Mouse (Mus musculus) adrenal gland, adult 2 months (tissue): ENCODE measurements at regions not wholly inside any gene's neighbourhood (a gene's known extent, or its start where the extent isn't known, plus 50 kb on each side); places are given as distances from the start of the nearest gene placed in this dataset.

Experiments
- DNase-seq: peaks from one replicate; pipeline ENCODE4 v3.0.0; 2021

GRCm38 (mm10) chr6:117422846-117423573, 254.7 kb downstream of the Cxcl12 start:
- no peak for DNase-seq

- DNase-seq: no peak
Measured at GRCm38 (mm10) chr6:117426363-117426762, 258.0 kb downstream of the Cxcl12 start.

GRCm38 (mm10) chr6:117427351-117428142, 259.2 kb downstream of the Cxcl12 start:
- DNase-seq: no peak

GRCm38 (mm10) chr6:117428441-117428840, 260.1 kb downstream of the Cxcl12 start:
- DNase-seq: no peak

- peak; percentile 26 for DNase-seq
Measured at GRCm38 (mm10) chr6:117430876-117431781, 262.8 kb downstream of the Cxcl12 start.

GRCm38 (mm10) chr6:117436851-117437250, 268.5 kb downstream of the Cxcl12 start:
- no peak for DNase-seq

GRCm38 (mm10) chr6:117437411-117438101, 269.2 kb downstream of the Cxcl12 start:
- DNase-seq: peak; percentile 8

DNA sequence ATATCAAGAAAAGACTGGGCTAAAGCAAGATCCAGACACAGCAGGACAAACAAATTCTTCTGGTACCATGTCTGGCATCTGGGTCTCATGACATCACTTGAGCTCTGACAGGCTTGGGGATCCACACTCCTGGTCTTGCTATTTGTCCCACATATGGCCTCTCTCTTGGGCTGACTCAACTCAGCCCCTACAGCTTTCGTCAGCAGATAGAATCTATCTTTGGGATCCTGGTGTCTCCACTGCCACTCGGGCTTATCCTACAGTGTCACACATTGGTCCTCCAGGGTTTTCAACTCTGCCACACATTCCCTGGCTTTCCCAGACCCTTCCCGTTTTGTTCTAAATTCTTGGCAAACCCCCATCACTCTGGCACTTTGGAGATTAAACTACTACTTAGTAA, 280.3 kb downstream of the Cxcl12 start:
- DNase-seq: no peak

- no peak for DNase-seq
Measured at GRCm38 (mm10) chr6:117451001-117451400, 282.7 kb downstream of the Cxcl12 start.

GRCm38 (mm10) chr6:117460193-117460592, 291.9 kb downstream of the Cxcl12 start:
- no peak for DNase-seq

- no peak for DNase-seq
Measured at GRCm38 (mm10) chr6:117465165-117465564, 296.8 kb downstream of the Cxcl12 start.

GRCm38 (mm10) chr6:117465606-117466174, 297.4 kb downstream of the Cxcl12 start:
- DNase-seq: no peak

DNA sequence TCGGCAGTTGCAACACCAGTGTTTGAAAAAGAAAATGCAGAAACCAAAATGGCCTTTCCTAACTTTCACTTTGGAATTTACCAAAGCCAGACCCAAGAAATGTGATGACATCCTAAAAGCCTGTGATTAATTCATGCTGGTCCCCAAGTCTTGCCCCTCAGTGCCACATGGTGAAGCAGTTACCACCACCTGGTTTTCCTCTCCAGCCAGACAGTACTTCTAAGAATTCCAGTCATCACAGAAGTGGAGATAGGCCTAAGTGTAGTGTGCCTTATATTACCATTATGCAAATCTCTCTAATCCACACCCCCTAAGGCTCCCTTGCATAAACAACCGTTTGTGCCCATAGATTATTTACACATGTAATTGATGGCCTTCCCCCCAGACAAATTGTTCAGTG, 311.0 kb downstream of the Cxcl12 start:
- DNase-seq: no peak

DNA sequence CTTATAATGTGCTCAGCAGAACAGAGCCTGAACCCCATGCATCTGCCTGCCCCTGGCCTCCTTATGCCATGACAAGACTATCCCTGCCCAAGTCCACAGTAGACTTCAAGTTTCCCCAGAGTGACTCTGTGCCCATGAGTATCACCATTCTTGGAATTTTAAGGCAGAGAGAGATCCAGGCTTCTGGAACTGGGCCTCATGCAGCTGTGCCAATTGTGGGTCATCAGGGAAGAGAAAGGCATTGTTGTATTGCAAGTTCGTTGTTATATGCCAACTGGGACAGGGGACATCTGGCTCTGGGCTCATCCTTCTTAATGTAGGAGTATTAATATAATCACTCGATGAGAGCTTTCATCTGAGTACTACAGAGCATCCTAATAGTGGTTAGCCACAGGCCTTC, 312.1 kb downstream of the Cxcl12 start:
- no peak for DNase-seq

DNA sequence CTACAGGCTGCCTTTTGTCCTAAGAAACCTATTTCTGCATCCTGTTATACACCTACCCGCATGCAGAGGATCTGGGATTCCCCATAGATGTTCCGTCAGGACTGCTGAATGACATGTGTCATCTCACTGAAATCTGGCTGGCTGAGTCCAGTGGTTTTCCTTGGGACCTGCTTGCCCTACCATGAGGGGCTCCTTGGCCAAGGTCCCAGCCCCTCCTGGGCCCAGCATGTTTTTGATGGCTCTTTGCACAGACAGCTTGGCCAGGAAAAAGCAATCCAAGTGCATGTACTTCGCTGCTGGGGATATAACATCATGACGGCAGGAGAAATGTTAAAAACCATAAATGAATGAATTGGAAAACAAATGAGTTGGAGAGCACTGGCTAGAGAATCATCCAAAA, 320.8 kb downstream of the Cxcl12 start:
- DNase-seq: no peak

GRCm38 (mm10) chr6:117489761-117490396, 321.5 kb downstream of the Cxcl12 start:
- DNase-seq: no peak

DNA sequence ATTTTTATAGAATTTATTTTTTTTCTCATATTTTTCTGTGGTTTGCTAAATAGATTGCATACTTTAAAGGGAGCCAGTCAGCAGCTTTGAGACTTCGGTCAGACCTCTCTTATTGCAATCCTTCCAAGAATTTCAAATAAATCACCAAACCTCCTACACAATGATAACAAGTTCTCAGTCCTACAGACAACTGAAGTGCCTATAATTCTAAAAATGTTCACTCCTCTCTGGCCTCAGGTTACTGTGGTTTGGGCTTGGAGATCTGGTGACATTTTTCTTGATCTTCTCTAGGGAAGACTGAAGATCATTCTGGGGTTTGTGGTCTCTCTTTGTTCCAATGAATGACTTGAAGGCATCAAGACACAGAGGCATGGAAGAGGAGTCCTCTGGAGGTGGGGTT, 326.6 kb downstream of the Cxcl12 start:
- no peak for DNase-seq

GRCm38 (mm10) chr6:117497337-117497736, 329.0 kb downstream of the Cxcl12 start:
- DNase-seq: peak; percentile 83

DNA sequence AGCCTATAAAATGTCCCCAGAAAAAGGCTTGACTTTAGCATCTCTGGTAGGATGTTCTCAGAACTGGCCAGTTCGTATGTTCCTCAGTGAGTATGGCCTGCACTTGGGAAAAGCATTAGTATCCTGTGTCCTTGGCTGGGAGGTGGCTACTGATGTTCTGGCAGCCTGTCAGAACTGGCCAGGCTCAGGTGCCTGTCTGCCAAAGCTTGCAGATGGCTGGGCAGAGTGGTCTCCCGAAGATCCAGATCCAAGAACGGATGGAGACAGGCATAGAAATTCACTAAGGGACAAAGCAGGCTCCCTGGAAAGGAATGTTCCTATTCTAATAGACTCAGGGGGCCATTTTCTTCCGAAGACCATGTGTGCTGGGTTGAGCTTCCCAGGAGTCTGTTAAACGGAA, 329.6 kb downstream of the Cxcl12 start:
- DNase-seq: no peak

DNA sequence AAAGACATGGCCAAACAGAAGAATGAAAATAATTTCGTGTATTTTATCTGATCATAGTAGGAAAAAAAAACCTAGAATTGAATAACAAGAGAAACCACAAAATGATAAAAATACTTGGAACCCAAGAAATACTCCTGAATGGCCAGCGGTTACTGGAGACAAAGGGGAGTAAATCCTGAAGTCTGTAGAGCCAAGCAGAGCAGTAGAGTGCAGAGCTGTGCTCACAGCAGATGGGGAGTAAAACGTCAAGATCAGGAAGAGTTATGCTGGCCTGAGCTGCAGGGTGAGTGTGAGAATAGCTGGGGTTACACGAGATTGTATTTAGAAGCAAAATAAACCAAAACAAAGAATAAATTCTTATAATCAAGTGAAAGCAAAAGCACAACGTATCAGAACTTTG, 334.0 kb downstream of the Cxcl12 start:
- no peak for DNase-seq

DNA sequence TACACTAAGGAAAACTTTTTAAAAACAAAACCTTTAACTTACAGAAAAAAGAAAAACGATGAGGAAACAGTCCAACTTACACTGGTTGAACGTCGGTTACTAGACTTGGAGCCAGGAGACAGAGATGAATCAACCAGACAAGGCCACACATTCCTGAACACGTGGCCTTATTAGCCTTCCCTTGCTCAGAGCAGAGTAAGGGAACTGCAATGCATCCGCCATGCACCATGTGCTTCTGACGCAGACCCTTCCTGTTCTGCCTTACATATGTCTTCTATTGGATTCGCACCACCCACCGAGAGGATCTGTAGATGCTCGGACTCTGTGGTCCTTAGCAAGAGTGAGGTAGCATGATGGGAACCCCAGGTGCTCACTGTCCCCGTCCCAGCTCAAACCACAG, 336.2 kb upstream of the Zfp637 start:
- peak; percentile 66 for DNase-seq
